16 mouse cellular contexts compared by ENCODE assay signal in genomic region chr5:67155582-67155981, GRCm38 (mm10). TPM values are rescaled to one million over a fixed set of nuclear protein-coding genes. Genes with fewer than 3 reads are reported as not detected.
DNase-seq lines count a peak whose midpoint lies in the region; ATAC-seq and TF ChIP-seq lines count a peak whose summit lies in the region.
"Had no signal": no experiment of that assay in that cellular context is flagged by ENCODE, and none has a peak within 500 bp of the region (broad histone marks: within the 10 kb centered on the region; RNA-seq: fewer than 3 reads in every experiment).

No protein-coding gene starts in this region.

- no peaks in the 10 kb centered on the region for H3K9me3 ChIP-seq in intestine, embryonic 14.5 days (ENCODE audit: control insufficient read depth, low read length)
- H3K9me3 ChIP-seq in liver, postnatal 0 days (ENCODE audit: low read length) = no peaks in the 10 kb centered on the region
- no peaks in the 10 kb centered on the region for H3K9me3 ChIP-seq in limb, embryonic 10.5 days (replicated peaks)
- H3K9me3 ChIP-seq: hindbrain, embryonic 15.5 days; midbrain, embryonic 10.5 days had no signal

- TF ChIP-seq POLR2A in lung, adult 2 months (IDR thresholded peaks at IDR 0.05; ENCODE audit: borderline replicate concordance, extremely low read depth, low read depth, low read length) = no peak

- no peak for TF ChIP-seq CTCF in liver, postnatal 0 days (IDR thresholded peaks at IDR 0.05; ENCODE audit: low read depth)
- TF ChIP-seq CTCF in lung, adult 2 months (IDR thresholded peaks at IDR 0.05; ENCODE audit: insufficient read depth, low read length) = no peak

- no peaks in the 10 kb centered on the region for H3K36me3 ChIP-seq in intestine, embryonic 14.5 days (ENCODE audit: control insufficient read depth, insufficient read depth, low read length)
- H3K36me3 ChIP-seq in liver, postnatal 0 days (replicated peaks; ENCODE audit: insufficient read depth, low read length) = no peaks in the 10 kb centered on the region
- no peaks in the 10 kb centered on the region for H3K36me3 ChIP-seq in limb, embryonic 10.5 days
- H3K36me3 ChIP-seq: hindbrain, embryonic 15.5 days; midbrain, embryonic 10.5 days had no signal

- no peaks in the 10 kb centered on the region for H3K4me1 ChIP-seq in intestine, embryonic 14.5 days (replicated peaks; ENCODE audit: control insufficient read depth, insufficient read depth, low read length)
- H3K4me1 ChIP-seq in liver, postnatal 0 days (ENCODE audit: insufficient read depth) = no peaks in the 10 kb centered on the region
- H3K4me1 ChIP-seq in limb, embryonic 10.5 days = no peaks in the 10 kb centered on the region
- no peaks in the 10 kb centered on the region for H3K4me1 ChIP-seq in lung, adult 2 months (ENCODE audit: control insufficient read depth, insufficient read depth, low read length)
- H3K4me1 ChIP-seq: hindbrain, embryonic 15.5 days; midbrain, embryonic 10.5 days had no signal

- no peak for TF ChIP-seq EP300 in liver, postnatal 0 days (IDR thresholded peaks at IDR 0.05; ENCODE audit: low read depth)

- H3K27ac ChIP-seq in intestine, embryonic 14.5 days (ENCODE audit: low read depth) = no peak overlapping the region
- no peak overlapping the region for H3K27ac ChIP-seq in liver, postnatal 0 days (ENCODE audit: low read depth)
- no peak overlapping the region for H3K27ac ChIP-seq in limb, embryonic 10.5 days
- H3K27ac ChIP-seq: hindbrain, embryonic 15.5 days; midbrain, embryonic 10.5 days had no signal

- DNase-seq in A20 (ENCODE audit: low read depth, low spot score) (peak; percentile 43), WW6 (ENCODE audit: low read depth, low spot score) (peak; percentile 75)
- no peak for DNase-seq in intestine, embryonic 14.5 days (ENCODE audit: low spot score)
- peak; percentile 44 for DNase-seq in liver, postnatal 0 days
- DNase-seq in kidney, postnatal 14 days = no peak
- no peak for DNase-seq in kidney, adult 11 months
- DNase-seq in limb, embryonic 10.5 days (ENCODE audit: low spot score) = no peak
- no peak for DNase-seq in lung, adult 2 months
- DNase-seq: cerebellum, adult 9-11 months; gastrocnemius, postnatal 14 days; kidney, postnatal 25 days; lung, embryonic 14.5 days had no signal

- H3K27me3 ChIP-seq in intestine, embryonic 14.5 days (replicated peaks; ENCODE audit: control insufficient read depth, insufficient read depth, low read length) = no peaks in the 10 kb centered on the region
- H3K27me3 ChIP-seq in liver, postnatal 0 days (ENCODE audit: insufficient read depth, low read length) = no peaks in the 10 kb centered on the region
- no peaks in the 10 kb centered on the region for H3K27me3 ChIP-seq in limb, embryonic 10.5 days (ENCODE audit: low read depth, poor library complexity, severe bottlenecking)
- H3K27me3 ChIP-seq: hindbrain, embryonic 15.5 days had no signal

- no peak overlapping the region for H3K9ac ChIP-seq in intestine, embryonic 14.5 days (ENCODE audit: low read length)
- H3K9ac ChIP-seq in liver, postnatal 0 days (replicated peaks) = no peak overlapping the region
- H3K9ac ChIP-seq: hindbrain, embryonic 15.5 days; lung, embryonic 14.5 days had no signal

- H3K4me3 ChIP-seq in intestine, embryonic 14.5 days (ENCODE audit: low read depth, low read length) = no peak overlapping the region
- H3K4me3 ChIP-seq in liver, postnatal 0 days (ENCODE audit: low read depth, low read length) = no peak overlapping the region
- no peak overlapping the region for H3K4me3 ChIP-seq in limb, embryonic 10.5 days
- no peak overlapping the region for H3K4me3 ChIP-seq in lung, adult 2 months (replicated peaks; ENCODE audit: extremely low read depth, low read depth, low read length)
- H3K4me3 ChIP-seq: hindbrain, embryonic 15.5 days; midbrain, embryonic 10.5 days; myocyte had no signal

- ATAC-seq in intestine, embryonic 14.5 days (replicated peaks; ENCODE audit: low FRiP score, low TSS enrichment, low read depth) = 0 out of 2 replicates have a peak, but pooled peaks have one; percentile 23
- peak; percentile 59 for ATAC-seq in liver, postnatal 0 days
- ATAC-seq: forebrain, embryonic 16.5 days had no signal

- no peak overlapping the region for H3K4me2 ChIP-seq in intestine, embryonic 14.5 days (ENCODE audit: low read length)
- H3K4me2 ChIP-seq in liver, postnatal 0 days (ENCODE audit: low read depth, low read length) = no peak overlapping the region
- H3K4me2 ChIP-seq: hindbrain, embryonic 15.5 days; lung, embryonic 14.5 days had no signal

RNA-seq across cellular contexts. Expression of gene Phox2b, which starts 56.5 kb away (rescaled TPM):
- 41.6 and 45.5 TPM in 2 replicates for polyA plus RNA-seq in intestine, embryonic 14.5 days (2014; fragmentation: Nextera tagmentation; extraction: Ambion mirVana)
- polyA plus RNA-seq in liver, postnatal 0 days (2015; fragmentation: Nextera tagmentation; extraction: Ambion mirVana) = not detected in 2 replicates
- polyA plus RNA-seq in limb, embryonic 10.5 days (2016; fragmentation: Nextera tagmentation; extraction: Ambion mirVana) = 0.08 and 0.11 TPM in 2 replicates
- 0.05 TPM in 2 replicates for polyA plus RNA-seq in lung, adult 2 months (2012; rRNA removed)
- polyA plus RNA-seq: forebrain, embryonic 16.5 days; myocyte had no signal

Comparison
In these comparisons a context has a peak if more than half of its experiments do, and no peak if none do; other contexts are left out.
1. DNase-seq: peak in A20 (single experiment), WW6 (single experiment) and liver, postnatal 0 days (single experiment); none in intestine, embryonic 14.5 days (single experiment), kidney, postnatal 14 days (single experiment), kidney, adult 11 months (single experiment), limb, embryonic 10.5 days (single experiment) and lung, adult 2 months (single experiment).
2. RNA of gene Phox2b, which starts 56.5 kb away (polyA plus RNA-seq): 41.6 to 45.5 TPM in intestine, embryonic 14.5 days; 0.08 to 0.11 TPM in limb, embryonic 10.5 days, 0.05 TPM in lung, adult 2 months and not detected in liver, postnatal 0 days; every median in the first group is over 10 times any median in the second.